ENCODE assay signal across 8 mouse cellular contexts in the genomic region with DNA sequence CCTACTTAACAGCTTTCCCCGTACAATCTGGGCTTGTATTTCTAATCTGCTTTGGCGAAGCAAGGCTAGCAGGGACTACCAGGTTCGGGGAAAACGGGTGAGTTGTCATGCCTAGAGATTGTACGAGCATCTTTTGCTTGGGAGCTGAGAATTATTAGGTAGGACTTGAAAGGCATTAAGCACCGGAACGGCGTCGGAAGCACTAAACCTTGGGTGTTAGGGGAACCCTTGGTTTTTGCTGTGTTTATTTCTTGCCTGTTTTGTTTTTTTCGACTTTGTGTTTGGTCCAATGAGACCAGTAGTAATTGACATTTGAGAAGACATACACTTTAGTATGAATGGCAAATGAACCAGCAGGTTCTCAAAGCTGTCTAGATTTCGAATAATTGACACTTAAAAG. TPM values are rescaled to one million over a fixed set of nuclear protein-coding genes. Genes with fewer than 3 reads are reported as not detected.
DNase-seq lines count a peak whose midpoint lies in the region; ATAC-seq and TF ChIP-seq lines count a peak whose summit lies in the region.

No protein-coding gene starts in this region.

- peak overlapping the region; percentile 99 for H3K27ac ChIP-seq in kidney, embryonic 15.5 days
- H3K27ac ChIP-seq in brown adipose tissue, adult 24 weeks (replicated peaks; ENCODE audit: low read depth, low read length): peak overlapping the region; percentile 86
- H3K27ac ChIP-seq in hindbrain, embryonic 15.5 days (replicated peaks): peak overlapping the region; percentile 100
- no peak overlapping the region for H3K27ac ChIP-seq in midbrain, postnatal 0 days (ENCODE audit: low read depth, low read length)

- peak overlapping the region; percentile 86 for H3K4me2 ChIP-seq in kidney, embryonic 15.5 days
- H3K4me2 ChIP-seq in hindbrain, embryonic 15.5 days: peak overlapping the region; percentile 95
- H3K4me2 ChIP-seq in midbrain, postnatal 0 days (ENCODE audit: low read depth, low read length, poor library complexity, severe bottlenecking): peak overlapping the region; percentile 92

- peaks cover 48% of the 10 kb centered on the region for H3K4me1 ChIP-seq in kidney, embryonic 15.5 days
- H3K4me1 ChIP-seq in brown adipose tissue, adult 24 weeks (ENCODE audit: control insufficient read depth, insufficient read depth, insufficient read length, low read length): peaks cover 22% of the 10 kb centered on the region
- H3K4me1 ChIP-seq in hindbrain, embryonic 15.5 days (replicated peaks): peaks cover 49% of the 10 kb centered on the region
- 0 out of 2 replicates have a peak, but pooled peaks cover 6% of the 10 kb centered on the region for H3K4me1 ChIP-seq in midbrain, postnatal 0 days (ENCODE audit: insufficient read depth, low read length)

- no peaks in the 10 kb centered on the region for H3K27me3 ChIP-seq in kidney, embryonic 15.5 days
- H3K27me3 ChIP-seq in hindbrain, embryonic 15.5 days: no peaks in the 10 kb centered on the region
- no peaks in the 10 kb centered on the region for H3K27me3 ChIP-seq in midbrain, postnatal 0 days (ENCODE audit: insufficient read depth, low read length)

- 2% methylated on average over 11 of the region's 11 CpGs for WGBS in kidney, embryonic 15.5 days
- WGBS in hindbrain, embryonic 15.5 days: 4% methylated on average over 11 of the region's 11 CpGs
- 2% methylated on average over 11 of the region's 11 CpGs for WGBS in midbrain, postnatal 0 days

- H3K9ac ChIP-seq in kidney, embryonic 15.5 days: peak overlapping the region; percentile 100
- H3K9ac ChIP-seq in hindbrain, embryonic 15.5 days: peak overlapping the region; percentile 100
- H3K9ac ChIP-seq in midbrain, postnatal 0 days (replicated peaks; ENCODE audit: low read length, poor library complexity, severe bottlenecking): peak overlapping the region; percentile 100

- peak overlapping the region; percentile 98 for H3K4me3 ChIP-seq in kidney, embryonic 15.5 days (replicated peaks)
- H3K4me3 ChIP-seq in brown adipose tissue, adult 24 weeks (ENCODE audit: insufficient read depth, low read depth, low read length): peak overlapping the region; percentile 98
- peak overlapping the region; percentile 97 for H3K4me3 ChIP-seq in hindbrain, embryonic 15.5 days
- peak overlapping the region; percentile 99 for H3K4me3 ChIP-seq in midbrain, postnatal 0 days (ENCODE audit: low read depth, low read length)

- TF ChIP-seq CTCF in midbrain, postnatal 0 days (IDR thresholded peaks at IDR 0.05): no peak

- no peaks in the 10 kb centered on the region for H3K36me3 ChIP-seq in kidney, embryonic 15.5 days
- no peaks in the 10 kb centered on the region for H3K36me3 ChIP-seq in hindbrain, embryonic 15.5 days
- no peaks in the 10 kb centered on the region for H3K36me3 ChIP-seq in midbrain, postnatal 0 days (ENCODE audit: insufficient read depth, low read length)

- H3K9me3 ChIP-seq in kidney, embryonic 15.5 days (replicated peaks): no peaks in the 10 kb centered on the region
- H3K9me3 ChIP-seq in hindbrain, embryonic 15.5 days: no peaks in the 10 kb centered on the region
- H3K9me3 ChIP-seq in midbrain, postnatal 0 days (ENCODE audit: low read length): no peaks in the 10 kb centered on the region

- DNase-seq in kidney, postnatal 25 days: no peak
- no peak for DNase-seq in midbrain, postnatal 0 days (ENCODE audit: low spot score)
- DNase-seq in urinary bladder, postnatal 10 days (ENCODE audit: low spot score): no peak
- no peak for DNase-seq in adrenal gland, adult 8-10 months

- no peak for ATAC-seq in kidney, embryonic 15.5 days (replicated peaks; ENCODE audit: low FRiP score)
- ATAC-seq in hindbrain, embryonic 15.5 days (ENCODE audit: low FRiP score, low read depth): no peak
- ATAC-seq in midbrain, postnatal 0 days (ENCODE audit: low FRiP score): no peak
- no peak for ATAC-seq in frontal cortex, adult (ENCODE audit: low TSS enrichment)

RNA-seq across cellular contexts. Expression of a gene that starts 1.1 kb away (rescaled TPM):
- 110 and 114 TPM in 2 replicates for polyA plus RNA-seq in kidney, embryonic 15.5 days (2015; fragmentation: Nextera tagmentation; extraction: Ambion mirVana)
- 16.7 and 26.2 TPM in 2 replicates for polyA plus RNA-seq in brown adipose tissue, adult 24 weeks (2012; ENCODE audit: insufficient read depth, insufficient read length, missing spikeins)
- polyA plus RNA-seq in hindbrain, embryonic 15.5 days (2015; fragmentation: Nextera tagmentation; extraction: Ambion mirVana): 101 and 103 TPM in 2 replicates
- total RNA-seq in midbrain, postnatal 0 days (2014; rRNA removed): 29.3 and 30.2 TPM in 2 replicates
- 82.6 and 86.2 TPM in 2 replicates for polyA plus RNA-seq in midbrain, postnatal 0 days (2015; fragmentation: Nextera tagmentation; extraction: Ambion mirVana)
- 10 to 100 TPM; 55.5 to 77.3 (median 63.0) TPM for total RNA-seq in adrenal gland, adult 8-10 months (2022)

RNA-seq across cellular contexts. Expression of a gene that starts 31.3 kb away (rescaled TPM):
- polyA plus RNA-seq in kidney, embryonic 15.5 days (2015; fragmentation: Nextera tagmentation; extraction: Ambion mirVana): 45.8 and 47.4 TPM in 2 replicates
- 255 and 304 TPM in 2 replicates for polyA plus RNA-seq in brown adipose tissue, adult 24 weeks (2012; ENCODE audit: insufficient read depth, insufficient read length, missing spikeins)
- 34.6 and 37.9 TPM in 2 replicates for polyA plus RNA-seq in hindbrain, embryonic 15.5 days (2015; fragmentation: Nextera tagmentation; extraction: Ambion mirVana)
- 24.5 and 28.7 TPM in 2 replicates for total RNA-seq in midbrain, postnatal 0 days (2014; rRNA removed)
- polyA plus RNA-seq in midbrain, postnatal 0 days (2015; fragmentation: Nextera tagmentation; extraction: Ambion mirVana): 30.4 and 31.7 TPM in 2 replicates
- total RNA-seq in adrenal gland, adult 8-10 months (2022): 10 to 100 TPM; 62.4 to 80.1 (median 74.6) TPM

RNA-seq across cellular contexts. Expression of a gene that starts 36.5 kb away (rescaled TPM):
- 30.3 TPM in 2 replicates for polyA plus RNA-seq in kidney, embryonic 15.5 days (2015; fragmentation: Nextera tagmentation; extraction: Ambion mirVana)
- polyA plus RNA-seq in brown adipose tissue, adult 24 weeks (2012; ENCODE audit: insufficient read depth, insufficient read length, missing spikeins): 3.4 and 17.5 TPM in 2 replicates
- polyA plus RNA-seq in hindbrain, embryonic 15.5 days (2015; fragmentation: Nextera tagmentation; extraction: Ambion mirVana): 22.6 and 23.4 TPM in 2 replicates
- 34.2 and 37.0 TPM in 2 replicates for total RNA-seq in midbrain, postnatal 0 days (2014; rRNA removed)
- polyA plus RNA-seq in midbrain, postnatal 0 days (2015; fragmentation: Nextera tagmentation; extraction: Ambion mirVana): 22.2 and 22.8 TPM in 2 replicates
- total RNA-seq in adrenal gland, adult 8-10 months (2022): 10 to 100 TPM; 40.9 to 82.9 (median 63.9) TPM

RNA-seq across cellular contexts. Expression of a gene that starts 47.0 kb away (rescaled TPM):
- polyA plus RNA-seq in kidney, embryonic 15.5 days (2015; fragmentation: Nextera tagmentation; extraction: Ambion mirVana): 1.1 and 1.3 TPM in 2 replicates
- 1.7 TPM in 1 of 2 replicates, not detected in the other for polyA plus RNA-seq in brown adipose tissue, adult 24 weeks (2012; ENCODE audit: insufficient read depth, insufficient read length, missing spikeins)
- polyA plus RNA-seq in hindbrain, embryonic 15.5 days (2015; fragmentation: Nextera tagmentation; extraction: Ambion mirVana): 0.16 and 0.29 TPM in 2 replicates
- total RNA-seq in midbrain, postnatal 0 days (2014; rRNA removed): 1.0 and 4.3 TPM in 2 replicates
- 0.22 and 0.28 TPM in 2 replicates for polyA plus RNA-seq in midbrain, postnatal 0 days (2015; fragmentation: Nextera tagmentation; extraction: Ambion mirVana)
- total RNA-seq in adrenal gland, adult 8-10 months (2022): 10 to 100 TPM in 3 of 4 experiments, 1 to 10 TPM in 1; 9.0 to 11.7 (median 10.9) TPM
